Comparison of ENCODE assay signal across 23 mouse cellular contexts in the genomic region with DNA sequence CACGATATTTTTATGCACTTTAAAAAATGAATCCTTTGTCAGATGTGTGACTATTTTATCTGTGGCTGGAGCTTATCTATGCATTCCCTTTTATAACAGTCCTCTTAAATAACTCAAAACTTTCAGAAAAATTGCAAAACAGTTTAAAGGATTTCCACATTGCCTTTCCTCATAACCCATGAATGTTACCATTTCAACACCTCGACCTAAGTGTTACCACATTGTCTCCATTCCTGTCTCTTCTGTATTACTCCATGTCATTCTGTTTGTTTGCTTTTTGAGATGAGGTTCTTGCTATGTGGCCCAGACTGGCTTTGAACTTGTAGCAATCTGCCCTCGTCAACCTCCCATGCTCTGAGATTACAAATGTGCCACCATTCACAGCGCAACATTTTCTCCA. TPM values are rescaled to one million over a fixed set of nuclear protein-coding genes. Genes with fewer than 3 reads are reported as not detected.
DNase-seq lines count a peak whose midpoint lies in the region; ATAC-seq and TF ChIP-seq lines count a peak whose summit lies in the region.
"Had no signal": no experiment of that assay in that cellular context is flagged by ENCODE, and none has a peak within 500 bp of the region (broad histone marks: within the 10 kb centered on the region; RNA-seq: fewer than 3 reads in every experiment).

No protein-coding gene starts in this region.

- no peak overlapping the region for H3K27ac ChIP-seq in liver, postnatal 0 days (ENCODE audit: low read depth)
- H3K27ac ChIP-seq in liver, embryonic 12.5 days, result no peak overlapping the region
- H3K27ac ChIP-seq in midbrain, postnatal 0 days (ENCODE audit: low read depth, low read length), result no peak overlapping the region
- H3K27ac ChIP-seq: embryonic facial prominence, embryonic 10.5 days; embryonic facial prominence, embryonic 12.5 days; forebrain, embryonic 10.5 days; forebrain, embryonic 12.5 days had no signal

- H3K4me2 ChIP-seq in liver, postnatal 0 days (ENCODE audit: low read depth, low read length), result no peak overlapping the region
- H3K4me2 ChIP-seq in liver, embryonic 12.5 days, result no peak overlapping the region
- no peak overlapping the region for H3K4me2 ChIP-seq in midbrain, postnatal 0 days (ENCODE audit: low read depth, low read length, poor library complexity, severe bottlenecking)
- H3K4me2 ChIP-seq: embryonic facial prominence, embryonic 12.5 days; forebrain, embryonic 12.5 days had no signal

- 62% methylated on average over 4 of the region's 4 CpGs for WGBS in liver, postnatal 0 days (ENCODE audit: insufficient replicate concordance)
- 72% methylated on average over 4 of the region's 4 CpGs for WGBS in liver, embryonic 12.5 days (ENCODE audit: insufficient replicate concordance)
- WGBS in midbrain, postnatal 0 days, result 90% methylated on average over 4 of the region's 4 CpGs

- H3K9me3 ChIP-seq in liver, postnatal 0 days (ENCODE audit: low read length), result no peaks in the 10 kb centered on the region
- H3K9me3 ChIP-seq in liver, embryonic 12.5 days (replicated peaks), result 0 out of 2 replicates have a peak, but pooled peaks cover 5% of the 10 kb centered on the region
- H3K9me3 ChIP-seq in midbrain, postnatal 0 days (ENCODE audit: low read length), result no peaks in the 10 kb centered on the region
- H3K9me3 ChIP-seq: embryonic facial prominence, embryonic 12.5 days; forebrain, embryonic 10.5 days; forebrain, embryonic 12.5 days had no signal

- ATAC-seq in liver, postnatal 0 days, result no peak
- ATAC-seq in liver, embryonic 12.5 days, result no peak
- ATAC-seq in megakaryocyte, adult 5-6 weeks (ENCODE audit: poor library complexity, severe bottlenecking), result peak; percentile 33; the same call in 1 of the 2 replicates
- ATAC-seq in midbrain, postnatal 0 days (ENCODE audit: low FRiP score), result no peak
- ATAC-seq: forebrain, embryonic 14.5 days; forebrain, embryonic 16.5 days had no signal

- H3K36me3 ChIP-seq in liver, postnatal 0 days (replicated peaks; ENCODE audit: insufficient read depth, low read length), result no peaks in the 10 kb centered on the region
- no peaks in the 10 kb centered on the region for H3K36me3 ChIP-seq in liver, embryonic 12.5 days
- no peaks in the 10 kb centered on the region for H3K36me3 ChIP-seq in midbrain, postnatal 0 days (ENCODE audit: insufficient read depth, low read length)
- H3K36me3 ChIP-seq: embryonic facial prominence, embryonic 10.5 days; embryonic facial prominence, embryonic 12.5 days; forebrain, embryonic 10.5 days; forebrain, embryonic 12.5 days had no signal

- H3K9ac ChIP-seq in liver, postnatal 0 days (replicated peaks), result no peak overlapping the region
- H3K9ac ChIP-seq in liver, embryonic 12.5 days, result no peak overlapping the region
- H3K9ac ChIP-seq in midbrain, postnatal 0 days (replicated peaks; ENCODE audit: low read length, poor library complexity, severe bottlenecking), result no peak overlapping the region
- H3K9ac ChIP-seq: embryonic facial prominence, embryonic 12.5 days; forebrain, embryonic 12.5 days had no signal

- no peak for DNase-seq in liver, postnatal 0 days
- DNase-seq in 416B (ENCODE audit: low read depth), result peak; percentile 61
- peak; percentile 68 for DNase-seq in fat pad, adult 2 months (ENCODE audit: extremely low read depth, low read depth, low spot score)
- no peak for DNase-seq in gastrocnemius, postnatal 25 days
- no peak for DNase-seq in midbrain, postnatal 0 days (ENCODE audit: low spot score)
- DNase-seq in testis, postnatal 10 days (ENCODE audit: low spot score), result no peak
- DNase-seq: adrenal gland, adult 8-10 months; adrenal gland, postnatal 14 days; adrenal gland, postnatal 36 days; cerebellum, adult 11 months; cerebellum, adult 18-20 months; cerebellum, adult 9-10 months; cerebellum, postnatal 10 days; cerebellum, postnatal 25 days had no signal

- no peaks in the 10 kb centered on the region for H3K27me3 ChIP-seq in liver, postnatal 0 days (ENCODE audit: insufficient read depth, low read length)
- H3K27me3 ChIP-seq in liver, embryonic 12.5 days (replicated peaks), result no peaks in the 10 kb centered on the region
- H3K27me3 ChIP-seq in midbrain, postnatal 0 days (ENCODE audit: insufficient read depth, low read length), result no peaks in the 10 kb centered on the region
- H3K27me3 ChIP-seq: embryonic facial prominence, embryonic 12.5 days; forebrain, embryonic 12.5 days had no signal

- no peak for TF ChIP-seq CTCF in liver, postnatal 0 days (IDR thresholded peaks at IDR 0.05; ENCODE audit: low read depth)
- TF ChIP-seq CTCF in midbrain, postnatal 0 days (IDR thresholded peaks at IDR 0.05), result no peak

- TF ChIP-seq EP300 in liver, postnatal 0 days (IDR thresholded peaks at IDR 0.05; ENCODE audit: low read depth), result 0 out of 2 replicates have a peak, but pooled peaks have one; percentile 48

- H3K4me1 ChIP-seq in liver, postnatal 0 days (ENCODE audit: insufficient read depth), result no peaks in the 10 kb centered on the region
- H3K4me1 ChIP-seq in liver, embryonic 12.5 days, result no peaks in the 10 kb centered on the region
- H3K4me1 ChIP-seq in midbrain, postnatal 0 days (ENCODE audit: insufficient read depth, low read length), result no peaks in the 10 kb centered on the region
- H3K4me1 ChIP-seq: embryonic facial prominence, embryonic 10.5 days; embryonic facial prominence, embryonic 12.5 days; forebrain, embryonic 10.5 days; forebrain, embryonic 12.5 days had no signal

- H3K4me3 ChIP-seq in liver, postnatal 0 days (ENCODE audit: low read depth, low read length), result no peak overlapping the region
- H3K4me3 ChIP-seq in liver, embryonic 12.5 days, result no peak overlapping the region
- no peak overlapping the region for H3K4me3 ChIP-seq in midbrain, postnatal 0 days (ENCODE audit: low read depth, low read length)
- H3K4me3 ChIP-seq: embryonic facial prominence, embryonic 10.5 days; embryonic facial prominence, embryonic 12.5 days; forebrain, embryonic 10.5 days; forebrain, embryonic 12.5 days had no signal

RNA-seq across cellular contexts. Expression of a gene that starts 12.8 kb away (rescaled TPM):
- polyA plus RNA-seq in liver, postnatal 0 days (2015; fragmentation: Nextera tagmentation; extraction: Ambion mirVana), result not detected in 2 replicates
- not detected in 2 replicates for polyA plus RNA-seq in liver, embryonic 12.5 days (2016; fragmentation: Nextera tagmentation; extraction: Ambion mirVana)
- not detected in 2 replicates for total RNA-seq in megakaryocyte, adult 5-6 weeks (2015)
- 0.24 TPM in 1 of 2 replicates, not detected in the other for total RNA-seq in megakaryocyte, adult 5-6 weeks (2017)
- under 1 TPM; 0.24 to 0.59 TPM for total RNA-seq in gastrocnemius, postnatal 25 days (2021)
- 0.71 and 0.90 TPM in 2 replicates for total RNA-seq in midbrain, postnatal 0 days (2014; rRNA removed)
- 0.42 and 0.62 TPM in 2 replicates for polyA plus RNA-seq in midbrain, postnatal 0 days (2015; fragmentation: Nextera tagmentation; extraction: Ambion mirVana)
- polyA plus RNA-seq: cortical plate, adult 2 months; embryonic facial prominence, embryonic 10.5 days; embryonic facial prominence, embryonic 12.5 days; forebrain, embryonic 10.5 days; forebrain, embryonic 12.5 days had no signal

Comparison
In these comparisons a context has a peak if more than half of its experiments do, and no peak if none do; other contexts are left out.
1. DNase-seq: peak in 416B (single experiment) and fat pad, adult 2 months (single experiment); none in liver, postnatal 0 days (single experiment), gastrocnemius, postnatal 25 days (single experiment), midbrain, postnatal 0 days (single experiment) and testis, postnatal 10 days (single experiment).